Mouse (Mus musculus): ENCODE results near the gene Krtap3-2.
A peak's percentile ranks its signal among the peaks of the same experiment; 100 is the strongest.
"Not testable (repeated sequence)": the region's sequence is repeated elsewhere in the genome, so short reads cannot be mapped to it uniquely, and the experiment has no call there.

Gene Krtap3-2

DNA sequence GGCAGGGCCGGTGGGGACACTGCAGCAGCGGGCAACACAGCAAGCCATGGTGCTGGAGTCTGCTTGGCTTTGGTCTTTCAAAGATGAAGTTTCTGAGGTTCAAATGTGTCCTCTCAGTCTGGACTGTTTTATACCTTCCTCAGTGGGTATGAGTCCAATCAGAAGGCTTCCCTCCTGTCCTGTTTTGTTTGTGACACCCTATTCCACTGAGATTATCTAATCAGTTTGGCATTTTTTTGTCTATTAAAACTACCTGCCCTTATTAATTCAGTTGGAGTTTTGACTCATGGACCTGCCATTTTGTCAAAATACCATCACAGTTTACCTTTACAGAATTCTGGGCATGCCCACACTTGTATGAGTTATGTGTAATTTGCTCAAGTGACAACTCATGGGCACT is at the start of gene Krtap3-2:
TSS of gene Krtap3-2 (minus strand) at position 101 of the 400 bp plus-strand sequence.
- DNase-seq (ENCODE audit: low spot score), result no peak

DNA sequence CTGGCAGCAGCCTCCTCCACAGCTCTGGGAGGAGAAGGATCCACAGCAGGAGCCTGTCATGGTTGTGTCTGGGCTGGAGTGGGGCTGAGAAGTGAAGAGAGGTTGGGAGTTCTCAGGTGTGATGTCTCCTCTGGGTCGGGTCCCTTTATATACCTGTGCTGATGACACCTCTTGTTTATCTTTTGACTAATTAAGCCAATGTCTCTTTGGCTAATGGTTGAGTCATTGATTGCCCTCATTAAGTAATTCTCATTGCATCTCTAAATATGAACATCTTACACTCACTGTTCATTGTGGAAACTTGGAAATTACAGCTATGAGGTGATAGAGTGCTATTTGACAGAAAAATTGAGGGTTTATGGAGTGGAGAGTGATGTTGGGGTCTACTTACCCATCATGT is 46.6 kb upstream of the Krtap3-2 start, which contains the start of gene Gm11938:
TSS of gene Gm11938 (minus strand) at position 101 of the 400 bp plus-strand sequence.
- not testable (repeated sequence) for DNase-seq (ENCODE audit: low spot score)

DNA sequence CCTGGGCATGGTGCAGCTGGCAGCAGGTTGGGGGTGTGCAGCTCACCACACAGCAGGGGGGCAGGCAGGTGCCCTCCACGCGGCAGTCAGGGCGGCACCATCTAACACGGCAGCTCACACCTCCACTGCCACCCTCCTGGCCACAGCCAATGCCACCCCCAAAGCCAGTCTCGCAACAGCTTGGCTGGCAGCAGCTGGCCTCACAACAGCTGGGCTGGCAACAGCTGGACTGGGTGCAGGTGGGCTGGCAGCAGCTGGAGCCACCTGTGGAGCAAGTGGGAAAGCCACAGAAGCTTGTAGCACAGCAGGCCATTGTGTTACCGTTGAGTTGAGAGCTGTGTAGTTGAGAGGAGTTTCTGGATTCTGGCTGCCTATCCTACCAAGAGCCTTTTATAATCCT is 41.1 kb upstream of the Krtap3-2 start, which contains the start of gene Krtap9-3:
TSS of gene Krtap9-3 (minus strand) at position 364 of the 400 bp plus-strand sequence.
- DNase-seq (ENCODE audit: low spot score), result not testable (repeated sequence)

DNA sequence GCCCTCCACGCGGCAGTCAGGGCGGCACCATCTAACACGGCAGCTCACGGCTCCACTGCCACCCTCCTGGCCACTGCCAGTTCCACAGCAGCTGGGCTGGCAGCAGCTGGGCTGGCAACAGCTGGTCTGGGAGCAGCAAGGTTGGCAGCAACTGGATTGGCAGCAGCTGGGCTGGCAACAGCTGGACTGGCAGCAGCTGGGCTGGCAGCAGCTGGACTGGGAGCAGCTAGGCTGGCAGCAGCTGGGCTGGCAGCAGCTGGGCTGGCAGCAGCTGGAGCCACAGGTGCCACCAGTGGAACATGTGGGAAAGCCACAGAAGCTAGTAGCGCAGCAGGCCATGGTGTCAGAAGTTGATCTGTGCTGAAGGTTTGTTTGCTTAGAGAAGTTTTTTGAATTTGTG is 34.3 kb upstream of the Krtap3-2 start, which contains the start of gene Krtap1-3:
TSS of gene Krtap1-3 (minus strand) at position 359 of the 400 bp plus-strand sequence.
- no peak for DNase-seq (ENCODE audit: low spot score)

- no peak for DNase-seq (ENCODE audit: low spot score)
These were observed 28.4 kb upstream of the Krtap3-2 start for GRCm38 (mm10) chr11:99585096-99585495.

DNA sequence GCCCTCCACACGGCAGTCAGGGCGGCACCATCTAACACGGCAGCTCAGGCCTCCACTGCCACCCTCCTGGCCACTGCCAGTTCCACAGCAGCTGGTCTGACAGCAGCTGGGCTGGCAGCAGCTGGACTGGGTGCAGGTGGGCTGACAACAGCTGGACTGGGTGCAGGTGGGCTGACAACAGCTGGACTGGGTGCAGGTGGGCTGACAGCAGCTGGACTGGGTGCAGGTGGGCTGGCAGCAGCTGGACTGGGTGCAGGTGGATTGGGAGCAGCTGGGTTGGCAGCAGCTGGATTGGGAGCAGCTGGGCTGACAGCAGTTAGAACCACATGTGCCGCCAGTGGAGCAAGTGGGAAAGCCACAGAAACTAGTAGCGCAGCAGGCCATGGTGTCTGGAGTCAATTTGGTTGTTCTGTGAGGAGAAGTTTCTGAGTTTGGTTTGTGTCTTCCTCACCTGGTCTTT is 26.6 kb upstream of the Krtap3-2 start, which contains the start of gene Krtap1-4:
TSS of gene Krtap1-4 (minus strand) at position 410 of the 460 bp plus-strand sequence.
- no peak for DNase-seq (ENCODE audit: low spot score)

DNA sequence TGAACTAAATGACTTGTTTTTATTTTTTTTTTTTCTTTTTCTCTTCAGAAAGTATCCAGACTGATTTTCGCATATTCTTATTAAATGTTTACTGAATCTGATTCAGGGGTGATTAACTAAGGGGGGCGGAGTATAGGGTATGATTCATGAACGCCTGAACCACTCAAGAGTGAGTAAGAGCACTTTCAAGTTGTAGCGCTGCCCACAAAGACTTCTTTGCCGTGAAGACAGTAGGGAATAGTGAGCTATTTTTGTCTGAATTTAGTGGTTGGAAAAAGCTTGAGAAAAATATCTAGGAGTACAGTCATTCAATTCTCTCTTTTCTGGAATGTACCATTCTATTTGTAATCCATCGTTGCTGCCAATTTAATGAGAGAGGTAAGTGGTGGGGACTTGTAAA is 24.9 kb upstream of the Krtap3-2 start:
- no peak for DNase-seq (ENCODE audit: low spot score)

DNA sequence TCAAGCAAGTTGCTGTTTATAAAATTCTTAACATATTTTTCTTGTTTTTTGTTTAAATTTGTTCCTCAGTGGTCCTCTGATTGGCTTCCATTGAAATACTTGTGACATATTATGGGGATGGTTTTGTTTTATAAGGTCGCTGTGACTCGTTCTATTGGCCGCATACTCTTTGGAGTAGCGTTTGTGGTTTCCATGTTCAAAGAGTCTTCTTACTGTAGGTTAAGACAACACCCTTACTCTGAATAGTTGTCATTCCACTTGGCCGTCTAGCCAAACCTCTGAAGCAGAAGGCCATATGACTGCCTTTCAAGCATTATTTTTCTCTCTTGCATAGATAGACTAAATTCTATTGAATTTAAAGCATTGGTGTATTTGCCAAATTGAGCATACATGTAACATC is 24.4 kb upstream of the Krtap3-2 start:
- DNase-seq (ENCODE audit: low spot score), result no peak

DNA sequence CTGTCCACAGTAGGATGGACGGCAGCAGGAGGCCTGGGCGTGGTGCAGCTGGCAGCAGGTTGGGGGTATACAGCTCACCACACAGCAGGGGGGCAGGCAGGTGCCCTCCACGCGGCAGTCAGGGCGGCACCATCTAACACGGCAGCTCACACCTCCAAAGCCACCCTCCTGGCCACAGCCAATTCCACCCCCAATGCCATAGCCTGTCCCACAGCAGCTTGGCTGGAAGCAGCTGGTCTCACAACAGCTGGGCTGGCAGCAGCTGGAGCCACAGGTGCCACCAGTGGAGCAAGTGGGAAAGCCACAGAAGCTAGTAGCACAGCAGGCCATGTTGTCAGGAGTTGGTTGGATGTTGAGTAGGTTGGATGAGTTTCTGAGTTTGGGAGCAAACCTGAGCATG is 24.0 kb upstream of the Krtap3-2 start, which contains the start of gene Krtap1-5:
TSS of gene Krtap1-5 (minus strand) at position 381 of the 400 bp plus-strand sequence.
- DNase-seq (ENCODE audit: low spot score), result no peak

DNA sequence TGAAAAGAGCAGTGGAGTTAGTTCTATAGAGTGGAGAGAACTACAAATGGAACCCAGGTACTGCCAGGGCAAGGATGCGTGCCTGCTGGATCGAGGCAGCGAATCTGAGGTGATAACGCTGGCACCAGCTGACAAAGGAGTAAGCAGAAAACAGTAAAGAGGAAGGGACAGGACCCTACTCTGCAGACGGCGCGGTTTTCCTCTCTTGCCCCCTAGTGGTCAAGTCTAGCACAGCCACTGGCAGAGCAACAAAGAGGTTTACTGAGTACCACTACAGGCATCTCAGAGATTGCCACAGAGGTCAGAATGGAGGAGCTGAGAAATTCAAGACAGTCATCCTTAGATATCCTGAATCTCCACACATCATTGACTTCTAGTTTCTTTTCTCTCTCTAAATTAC is 17.5 kb upstream of the Krtap3-2 start:
- peak; percentile 44 for DNase-seq (ENCODE audit: low spot score)

GRCm38 (mm10) chr11:99573164-99573563 is 16.5 kb upstream of the Krtap3-2 start:
- DNase-seq (ENCODE audit: low spot score), result no peak

DNA sequence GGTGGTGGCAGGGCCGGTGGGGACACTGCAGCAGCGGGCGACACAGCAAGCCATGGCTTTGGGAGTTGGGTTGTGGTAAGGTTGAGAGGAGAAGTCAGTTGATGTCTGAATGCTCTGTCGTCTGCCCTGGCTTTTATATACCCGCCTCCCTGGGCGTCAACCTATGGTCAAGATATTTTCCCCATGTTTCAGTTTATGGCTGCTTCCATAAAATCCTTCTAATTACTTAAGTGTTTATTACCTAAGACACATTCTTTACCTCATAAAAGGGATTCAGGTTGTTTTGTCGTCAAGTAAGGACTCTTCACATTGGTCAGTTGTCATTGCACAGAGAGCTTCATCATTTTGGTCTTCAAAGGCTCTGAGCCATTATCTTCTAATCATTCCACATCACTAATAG is 9.9 kb upstream of the Krtap3-2 start, which contains the start of gene Krtap3-1:
TSS of gene Krtap3-1 (minus strand) at position 101 of the 400 bp plus-strand sequence.
- no peak for DNase-seq (ENCODE audit: low spot score)

DNA sequence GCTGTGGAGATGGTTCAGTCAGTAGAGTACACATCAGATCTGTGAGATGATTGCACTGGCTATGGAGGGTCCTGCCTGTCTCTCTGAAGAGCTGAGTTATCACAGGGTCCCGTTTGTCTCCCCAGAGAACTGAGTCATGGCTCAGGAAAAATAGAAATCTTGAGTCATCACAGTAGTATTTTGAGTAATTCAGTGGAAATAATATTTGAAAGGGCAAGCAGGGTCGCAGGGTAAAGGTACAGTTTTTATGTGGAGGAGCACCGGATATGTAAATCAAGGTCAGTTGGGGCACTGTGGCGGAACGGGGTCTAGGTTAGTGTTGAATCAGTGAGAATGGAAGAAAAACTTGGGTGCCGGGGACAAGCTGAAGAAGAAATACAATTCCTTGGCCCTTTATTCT is 5.9 kb upstream of the Krtap3-2 start:
- DNase-seq (ENCODE audit: low spot score), result no peak

DNA sequence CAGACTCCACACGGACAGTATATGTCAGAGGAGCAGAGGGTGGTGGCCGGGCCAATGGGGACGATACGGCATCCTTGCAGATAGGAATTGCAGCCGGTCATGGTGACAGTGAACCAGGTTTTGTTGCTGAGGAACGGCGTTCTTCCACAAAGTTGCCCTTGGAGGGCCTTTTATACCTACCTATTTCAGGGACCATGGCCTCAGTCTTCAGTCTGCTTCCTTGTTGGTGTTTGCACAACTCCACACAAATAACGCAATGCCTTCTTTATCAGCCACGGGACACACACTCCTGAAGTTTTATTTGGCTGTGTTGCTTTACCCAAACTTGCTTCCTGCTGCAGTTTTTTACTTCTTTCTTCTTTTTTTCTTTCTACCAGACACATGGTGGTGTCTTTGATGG is 2.7 kb upstream of the Krtap3-2 start, which contains the start of gene Gm11939:
TSS of gene Gm11939 (minus strand) at position 101 of the 400 bp plus-strand sequence.
- DNase-seq (ENCODE audit: low spot score), result no peak

DNA sequence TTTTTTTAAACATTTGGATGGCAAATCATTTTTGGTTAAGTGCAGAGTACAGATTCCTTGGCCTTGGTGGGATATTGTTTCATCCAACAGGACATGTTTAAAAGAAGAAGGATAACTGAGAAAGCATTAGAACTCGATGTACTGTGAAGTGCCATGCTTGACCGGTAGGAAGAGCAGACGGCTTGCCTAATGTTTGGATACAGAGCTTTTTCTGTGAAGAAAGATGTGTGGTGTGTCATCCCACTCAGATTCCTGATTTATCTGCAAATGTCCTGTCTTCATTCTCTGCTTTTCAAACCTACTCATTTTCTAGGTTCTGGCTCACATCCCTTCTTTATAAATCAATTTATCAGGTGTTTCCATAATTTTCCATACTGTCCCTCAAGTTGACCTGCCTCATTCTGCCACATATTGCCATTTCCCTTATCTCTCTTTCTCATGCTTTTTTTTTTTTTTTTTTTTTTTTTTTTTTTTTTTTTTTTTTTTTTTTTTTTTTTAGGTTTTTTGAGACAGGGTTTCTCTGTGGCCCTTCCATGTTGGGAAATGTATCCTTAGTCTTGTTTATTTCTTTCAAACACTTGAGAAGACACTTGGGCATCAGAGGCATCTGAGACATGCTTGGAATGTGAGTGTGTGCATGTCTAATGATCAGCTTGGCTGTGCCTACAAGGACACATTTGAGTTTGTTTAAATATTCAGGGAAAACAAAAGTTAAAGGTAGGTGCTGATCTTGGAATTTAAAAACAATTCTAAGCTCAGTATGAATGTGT is 1.5 kb upstream of the Krtap3-2 start:
- DNase-seq (ENCODE audit: low spot score), result no peak

- no peak for DNase-seq (ENCODE audit: low spot score)
These were observed 458 bp downstream of the Krtap3-2 start for GRCm38 (mm10) chr11:99556195-99556594.

- DNase-seq (ENCODE audit: low spot score), result no peak
These were observed 5.9 kb downstream of the Krtap3-2 start, which contains the start of gene Krtap3-3 for GRCm38 (mm10) chr11:99550765-99551164. Gene Krtap3-3, minus strand, starts transcription at chr11:99550865.

DNA sequence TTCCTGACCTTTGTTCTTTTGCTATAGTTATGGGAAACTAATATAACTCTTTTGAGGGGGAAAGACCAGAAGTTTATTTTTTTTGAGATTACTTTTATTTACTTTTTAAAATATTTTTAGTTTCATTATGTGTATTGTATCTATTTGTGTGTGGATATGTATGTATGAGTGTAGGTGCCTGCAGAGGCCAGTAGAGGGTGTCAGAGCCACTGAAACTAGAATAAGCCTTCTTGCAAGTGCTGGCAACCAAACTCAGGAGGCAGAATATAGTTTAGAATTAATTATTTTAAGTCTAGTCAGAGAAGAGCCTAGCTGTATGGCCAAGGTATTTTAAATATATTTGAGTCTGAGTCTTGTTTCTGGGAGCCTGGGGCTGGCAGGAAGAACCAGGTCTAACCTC is 8.8 kb downstream of the Krtap3-2 start:
- no peak for DNase-seq (ENCODE audit: low spot score)

- DNase-seq (ENCODE audit: low spot score), result peak; percentile 13
These were observed 16.9 kb downstream of the Krtap3-2 start for GRCm38 (mm10) chr11:99539721-99540120.

DNA sequence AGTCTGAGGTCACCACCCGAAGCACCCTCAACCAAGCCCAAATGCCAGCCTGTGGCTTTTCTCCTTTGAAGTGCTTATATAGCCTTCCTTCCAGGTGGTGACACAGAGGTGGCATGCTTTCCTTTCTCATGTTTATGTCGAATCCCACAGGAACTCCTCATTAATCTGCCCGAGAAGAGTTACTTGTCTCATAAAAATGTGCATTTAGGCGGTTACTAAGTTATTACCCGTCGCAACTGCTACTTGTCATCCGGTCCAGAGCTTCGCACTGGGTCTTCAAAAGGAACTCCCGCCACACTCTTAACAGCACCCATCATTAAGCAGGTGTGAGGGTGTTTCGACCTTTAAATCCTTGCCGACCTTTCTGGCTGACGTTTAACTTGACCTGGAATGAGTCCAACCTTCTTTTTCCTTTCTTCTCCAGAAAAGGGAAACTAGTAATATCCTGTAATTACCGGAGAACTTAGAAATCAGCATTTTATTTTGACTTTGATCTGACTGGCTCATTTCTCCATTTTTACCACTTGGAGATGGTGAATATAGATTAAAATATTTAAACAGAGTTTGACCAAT is 35.3 kb downstream of the Krtap3-2 start, which contains the start of gene Krt39:
TSS of gene Krt39 (minus strand) at position 51 of the 573 bp plus-strand sequence.
- DNase-seq (ENCODE audit: low spot score), result no peak

- DNase-seq (ENCODE audit: low spot score), result no peak
These were observed 42.6 kb downstream of the Krtap3-2 start for GRCm38 (mm10) chr11:99514098-99514497.

All from ovary, postnatal 10 days (tissue).